Mouse (Mus musculus) T-helper 2 cell (primary cell): ENCODE measurements at regions not wholly inside any gene's neighbourhood (a gene's known extent, or its start where the extent isn't known, plus 50 kb on each side); places are given as distances from the start of the nearest gene placed in this dataset.

Experiments used
- in situ Hi-C: fragments of 300-600 bp; cut with MboI, MseI; formaldehyde crosslinking; loops from one replicate; pipeline ENCODE4 v1.15.1; 2025; ENCODE audit warnings: high pct_unique_total_duplicates

DNA sequence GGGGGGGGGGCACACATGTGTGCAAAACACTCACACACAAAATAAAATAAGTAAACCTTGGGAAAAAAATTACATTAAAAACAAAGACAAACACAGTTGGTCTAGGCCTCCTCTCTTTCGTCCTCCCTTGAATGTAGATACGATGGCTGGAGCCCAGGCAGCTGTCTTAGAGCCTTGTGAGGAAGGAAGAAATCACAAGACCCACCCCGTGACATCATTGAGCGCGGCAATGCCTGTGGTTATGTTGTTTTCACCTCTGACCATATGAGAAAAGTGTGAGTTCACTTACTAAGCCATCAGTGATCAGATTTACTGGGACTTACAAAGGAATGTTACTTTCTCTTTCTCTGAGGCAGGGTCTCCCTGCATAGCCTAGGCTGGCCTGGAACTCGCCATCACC, 64.8 kb upstream of the Slc6a6 start:
- in situ Hi-C loops: no loop called here

DNA sequence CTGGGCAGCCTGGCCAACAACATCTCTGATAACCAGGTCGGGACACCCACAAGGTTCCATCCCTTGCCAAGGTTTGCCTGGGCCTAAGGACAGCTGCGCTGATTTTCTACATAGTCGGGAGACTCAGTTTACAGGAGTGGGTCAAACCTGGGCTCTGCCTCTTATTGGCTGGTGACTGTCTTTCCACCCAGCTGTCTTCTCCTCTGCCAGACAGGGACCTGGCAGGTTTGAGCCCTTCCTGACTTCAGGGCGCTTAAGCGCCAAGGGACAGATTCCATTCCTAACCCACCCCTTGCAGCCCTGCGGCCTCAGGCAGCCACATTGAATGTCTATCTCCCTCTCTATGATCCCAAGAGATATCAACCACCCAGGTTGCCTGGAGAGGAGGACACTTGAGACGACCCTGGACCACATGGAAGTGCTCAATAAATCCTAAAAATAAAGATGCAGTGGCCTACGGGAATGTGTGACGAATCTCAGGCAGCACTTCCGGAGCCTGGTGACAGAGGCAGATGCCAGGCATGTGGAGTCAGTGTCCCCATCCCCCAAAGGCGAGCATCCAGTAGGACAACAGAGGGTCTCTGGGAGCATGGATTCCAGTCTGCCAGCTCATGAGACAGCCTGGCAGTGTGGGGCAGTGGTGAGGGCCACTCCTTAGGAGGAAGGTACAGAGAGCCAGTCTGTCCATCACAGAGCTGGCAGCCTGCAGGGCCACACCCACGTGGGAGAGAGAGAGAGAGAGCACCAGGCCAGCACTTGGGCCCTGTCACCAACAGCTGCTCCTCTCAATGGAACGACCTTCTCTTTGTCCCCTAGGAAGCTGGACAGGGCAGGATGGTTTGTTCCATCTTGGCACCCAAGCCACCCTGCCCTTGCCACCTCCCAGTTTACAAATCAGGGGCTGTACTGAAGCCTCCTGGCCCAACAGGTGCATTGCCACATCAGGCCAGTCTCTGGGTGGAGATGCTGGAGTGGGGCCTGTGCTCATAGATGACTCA, 63.8 kb upstream of the Slc6a6 start:
- in situ Hi-C loops: no loop called here

DNA sequence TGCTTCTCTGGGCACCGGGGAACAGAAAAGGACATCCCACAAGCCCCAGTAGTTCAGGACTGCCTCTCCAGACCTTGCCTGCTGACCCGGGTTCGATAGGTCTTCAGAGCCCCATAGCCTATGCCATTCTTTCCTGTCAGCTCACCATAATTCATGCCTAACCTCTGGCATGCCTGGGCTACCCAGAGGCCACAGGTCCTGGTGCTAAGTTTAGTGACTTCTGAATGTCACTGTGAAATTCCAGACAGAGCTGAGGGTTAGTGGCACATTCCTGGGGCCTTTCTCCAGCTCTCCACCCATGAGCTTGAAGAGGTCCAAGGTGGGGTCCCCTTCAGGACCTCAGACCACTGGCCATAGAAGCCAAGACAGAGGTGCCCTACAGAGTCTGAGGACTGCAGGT, 62.4 kb upstream of the Slc6a6 start:
- in situ Hi-C loops: no loop called here

DNA sequence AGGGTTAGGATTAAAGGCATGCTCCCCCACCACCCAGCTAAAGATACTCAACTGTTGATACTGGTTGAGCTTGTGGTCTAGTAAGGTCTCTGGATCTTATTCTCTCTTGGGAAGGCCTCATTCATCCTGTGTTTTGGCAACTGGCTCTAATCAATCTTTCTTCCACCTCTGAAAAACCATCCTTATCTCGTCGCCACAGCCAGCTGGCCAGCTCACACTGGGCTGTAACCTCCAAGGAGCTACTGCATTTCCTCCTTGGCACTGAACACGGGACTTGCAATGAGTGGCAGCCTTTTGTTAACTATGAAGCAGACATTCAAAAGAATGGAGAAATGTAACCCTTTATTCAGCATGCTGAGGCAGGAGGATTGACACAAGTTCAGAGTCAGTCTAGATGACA, 61.4 kb upstream of the Slc6a6 start:
- in situ Hi-C loops: no loop called here

DNA sequence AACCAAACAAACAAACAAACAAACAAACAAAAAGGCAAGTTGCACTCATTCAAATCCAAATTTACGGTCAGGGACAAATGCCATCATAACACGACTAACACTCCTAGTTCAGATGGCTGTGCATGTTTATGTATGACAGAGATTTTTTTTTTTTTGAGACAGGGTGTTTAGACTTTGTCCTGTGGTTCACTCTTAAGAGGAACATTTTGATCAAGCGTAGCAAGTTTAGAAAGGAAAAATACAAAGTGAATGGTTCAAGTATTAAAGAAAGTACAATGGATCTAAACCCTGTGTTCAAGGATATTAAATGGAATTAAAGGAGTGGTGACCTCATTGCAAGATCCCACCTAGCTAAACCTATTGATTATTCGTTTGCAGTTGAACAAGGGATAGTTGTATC, 60.2 kb upstream of the Slc6a6 start:
- in situ Hi-C loops: no loop called here

DNA sequence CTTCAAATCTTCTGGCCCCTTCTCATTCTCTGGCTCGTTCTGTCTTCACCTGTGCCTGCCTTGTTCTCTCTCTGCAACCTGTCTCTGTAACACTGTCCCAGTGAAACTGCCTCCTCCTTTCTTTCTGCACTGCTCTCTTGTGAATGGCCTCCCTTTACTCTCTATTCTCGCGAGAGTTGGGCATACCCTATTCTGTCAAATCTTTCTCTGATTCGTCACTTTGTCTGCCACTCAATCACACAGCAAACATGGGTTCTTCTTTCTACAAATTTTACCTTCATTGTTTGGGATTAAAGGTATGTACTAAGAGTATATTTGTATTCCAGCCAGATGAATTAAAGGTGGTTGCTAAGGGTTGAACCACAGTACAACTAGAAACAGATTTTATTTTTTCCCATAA, 54.6 kb upstream of the Slc6a6 start:
- in situ Hi-C loops: no loop called here

DNA sequence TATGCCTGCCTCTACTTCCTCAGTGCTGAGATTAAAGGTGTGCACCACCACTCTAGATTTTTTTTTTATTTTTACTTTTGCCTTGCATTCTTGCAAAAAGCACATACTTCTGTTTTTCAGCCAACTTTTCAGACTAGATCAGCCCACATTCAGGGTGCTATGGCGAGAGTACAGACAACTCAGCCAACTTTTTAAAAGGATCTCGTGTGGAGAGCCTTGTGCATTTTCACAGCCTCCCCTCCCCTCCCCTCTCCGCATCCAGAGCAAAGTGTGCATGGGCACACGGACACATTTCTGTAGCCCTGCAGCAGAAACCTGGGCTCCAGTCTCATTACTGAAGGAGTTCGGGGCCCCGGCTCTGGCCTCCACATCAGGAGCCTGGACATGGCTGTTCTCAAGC, 52.6 kb upstream of the Slc6a6 start:
- in situ Hi-C loops: no loop called here
